8 mouse cellular contexts compared by ENCODE assay signal in the genomic region with DNA sequence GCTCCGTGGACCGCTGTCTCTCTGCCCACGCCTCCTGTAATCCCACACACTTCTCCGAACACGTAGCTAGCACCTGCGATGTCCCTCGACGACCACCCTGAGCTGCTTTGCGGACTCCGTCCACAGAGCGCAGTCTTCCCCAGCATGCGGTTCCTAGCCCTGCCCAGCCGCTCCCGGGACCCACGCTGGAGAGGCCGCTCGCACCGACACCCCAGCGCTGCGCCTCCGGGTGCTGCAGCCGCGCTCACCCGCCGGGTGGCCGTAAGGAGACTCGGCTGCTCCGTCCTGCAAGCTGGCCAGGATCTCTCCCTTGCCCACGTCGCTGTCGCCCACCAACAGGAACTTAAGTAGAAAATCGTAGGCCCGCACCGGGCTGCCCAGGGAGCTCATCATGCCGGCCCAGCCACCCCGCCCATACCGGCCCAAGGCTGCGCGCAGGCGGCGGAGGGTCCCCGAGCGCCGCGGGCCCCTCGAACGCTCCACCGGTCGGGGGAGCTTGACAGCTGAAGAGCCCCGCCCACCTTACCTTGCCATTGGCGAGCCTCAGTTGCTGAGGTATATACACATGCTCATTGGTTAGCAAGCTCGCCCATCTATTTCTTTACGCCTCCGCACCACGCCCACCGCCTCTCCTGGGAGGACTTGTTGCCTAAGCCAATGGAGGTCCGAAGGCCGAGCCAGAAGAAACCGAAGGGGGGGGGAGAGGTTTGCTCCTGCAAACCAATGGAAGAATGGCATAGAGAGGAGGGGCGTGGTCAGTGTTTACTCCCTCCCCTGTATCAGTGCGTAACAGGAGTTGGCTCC. TPM values are rescaled to one million over a fixed set of nuclear protein-coding genes. Genes with fewer than 3 reads are reported as not detected.
DNase-seq lines count a peak whose midpoint lies in the region; ATAC-seq lines count a peak whose summit lies in the region.

A gene (minus strand): TSS at position 502 of the 804 bp plus-strand sequence.

- WGBS in intestine, embryonic 15.5 days: under 1% methylated on average over 61 of the region's 61 CpGs

- no peaks in the 10 kb centered on the region for H3K36me3 ChIP-seq in intestine, embryonic 15.5 days

- peak within 1 kb of the TSS; percentile 57 for H3K4me3 ChIP-seq in intestine, embryonic 15.5 days (replicated peaks)

- intact Hi-C loops in gastrocnemius, postnatal 36 days (cut with DNase I): loop anchor here (5.0 kb wide), 1 partner anchor 34 kb away; a partner anchor contains a TSS
- intact Hi-C loops in left cerebral cortex, postnatal 14 days (cut with DNase I): loop anchor here (5.0 kb wide), 1 partner anchor 34 kb away; a partner anchor contains a TSS

- no peaks in the 10 kb centered on the region for H3K27me3 ChIP-seq in intestine, embryonic 15.5 days (replicated peaks)

- peak within 1 kb of the TSS; percentile 61 for H3K9ac ChIP-seq in intestine, embryonic 15.5 days

- ATAC-seq in intestine, embryonic 15.5 days: peak; percentile 100
- no peak for ATAC-seq in activated CD4-positive, CD25-positive, alpha-beta regulatory T cell, adult 4 months

- H3K4me2 ChIP-seq in intestine, embryonic 15.5 days (replicated peaks): peak within 1 kb of the TSS; percentile 92

- DNase-seq in adrenal gland, postnatal 14 days: peak; percentile 97
- DNase-seq in embryo, embryonic 9.5 days (ENCODE audit: extremely low spot score): peak; percentile 93
- peak; percentile 80 to 92 for DNase-seq in gastrocnemius, postnatal 36 days
- peak; percentile 93 to 98 for DNase-seq in left cerebral cortex, postnatal 14 days (ENCODE audit: low spot score in 2 of 2)
- DNase-seq in mesoderm, embryonic 11.5 days (ENCODE audit: low read depth, low spot score): peak; percentile 96
- peak; percentile 96 for DNase-seq in skeletal muscle tissue, adult 2 months (ENCODE audit: low read depth, low spot score)

- H3K27ac ChIP-seq in intestine, embryonic 15.5 days: 0 out of 2 replicates have a peak within 1 kb of the TSS, but pooled peaks have one; percentile 24

- H3K9me3 ChIP-seq in intestine, embryonic 15.5 days: no peaks in the 10 kb centered on the region

- peaks cover 11% of the 10 kb centered on the region for H3K4me1 ChIP-seq in intestine, embryonic 15.5 days (replicated peaks)

RNA-seq across cellular contexts. Expression of the gene that starts here (rescaled TPM):
- total RNA-seq in adrenal gland, postnatal 14 days (2021): 3.9 and 4.9 TPM in 2 replicates
- 10 to 100 TPM in 1 of 2 experiments, 1 to 10 TPM in 1; 6.0 to 16.3 TPM for total RNA-seq in gastrocnemius, postnatal 36 days (2021)
- 5.4 TPM in 2 replicates for polyA plus RNA-seq in intestine, embryonic 15.5 days (2015; fragmentation: Nextera tagmentation; extraction: Ambion mirVana)
- 10 to 100 TPM; 42.2 to 44.7 TPM for total RNA-seq in left cerebral cortex, postnatal 14 days (2021)
- polyA plus RNA-seq in activated CD4-positive, CD25-positive, alpha-beta regulatory T cell, adult 4 months (2017; shearing (Covaris generic)): not detected
